Mouse (Mus musculus): ENCODE measurements at regions not wholly inside any gene's neighbourhood (a gene's known extent, or its start where the extent isn't known, plus 50 kb on each side); places are given as distances from the start of the nearest gene placed in this dataset.

- TF ChIP-seq CTCF (IDR thresholded peaks at IDR 0.05; ENCODE audit: borderline replicate concordance, insufficient read depth, low read length), result no peak
- TF ChIP-seq POLR2A (IDR thresholded peaks at IDR 0.05; ENCODE audit: low read depth, low read length), result no peak
These were observed 240.9 kb upstream of the Runx1 start for GRCm38 (mm10) chr16:93066821-93067220.

Measured in embryonic fibroblast, embryonic 13.5 days (primary cell).